Mouse (Mus musculus) cortical plate, adult 2 months (tissue): ENCODE data around the gene Prr14.

ENCODE experiments used
- CTCF ChIP-seq: fragments of 200-500 bp; IDR thresholded peaks from 2 replicates; pipeline ENCODE4 v1.5.1; 2011; ENCODE audit warnings: mild to moderate bottlenecking, control low read depth, low read length; ENCODE audit not compliant: insufficient read depth; ENCODE audit errors: extremely low read depth
- POLR2A ChIP-seq: fragments of 200-500 bp; IDR thresholded peaks from 2 replicates; pipeline ENCODE4 v1.6.1; 2011; ENCODE audit warnings: mild to moderate bottlenecking, low read length, control low read depth; ENCODE audit not compliant: insufficient read depth; ENCODE audit errors: extremely low read depth

- peak; percentile 27 for TF ChIP-seq POLR2A
- no peak for TF ChIP-seq CTCF
Observed at GRCm38 (mm10) chr7:127478635-127479317, 19.4 kb downstream of the Prr14 start, which contains the start of gene Fbrs.
